Mouse (Mus musculus) neural tube, postnatal 0 days (tissue): Measurements from ENCODE around the gene Gtpbp2. TPM values are rescaled to one million over a fixed set of nuclear protein-coding genes. Genes with fewer than 3 reads are reported as not detected.

Source experiments
- polyA plus RNA-seq: library from polyadenylated mRNA; unstranded; fragments of >200 nt; fragmentation: Nextera tagmentation; extraction: Ambion mirVana; gene quantifications from 2 replicates; pipeline ENCODE4 v1.2.1, GENCODE M21; 2015

Gtpbp2 gene
- polyA plus RNA-seq = 24.7 and 30.6 TPM in 2 replicates

DNA sequence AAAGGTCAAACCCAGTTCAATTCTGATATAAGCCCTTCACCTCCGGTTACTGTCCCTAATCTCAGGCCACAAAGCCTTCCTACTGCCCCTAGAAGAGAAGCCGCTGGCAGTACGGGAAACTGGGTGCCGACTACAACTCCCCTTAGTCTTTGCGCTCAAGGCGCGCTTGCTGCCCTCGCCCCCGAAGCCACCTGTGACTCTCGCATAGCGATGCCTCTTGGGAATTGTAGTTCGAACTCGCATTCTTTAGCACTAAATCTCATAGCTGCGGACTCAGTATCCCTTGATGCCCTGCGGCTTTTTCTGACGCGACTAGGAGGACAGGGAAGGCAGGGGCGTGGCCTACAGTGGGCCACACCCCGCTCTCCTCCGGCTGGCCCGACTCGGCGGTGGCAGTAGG is at the start of gene Gtpbp2:
TSS of gene Gtpbp2 (plus strand) at position 347 of the 400 bp plus-strand sequence.

GRCm38 (mm10) chr17:46143578-46144423 is 17.0 kb upstream of the Gtpbp2 start, which contains the start of gene Rsph9:
Gene Rsph9 (minus strand): TSS chr17:46144216.

GRCm38 (mm10) chr17:46152847-46153782 is 7.7 kb upstream of the Gtpbp2 start, which contains the start of gene Mad2l1bp:
Gene Mad2l1bp (minus strand): TSS chr17:46153553.

GRCm38 (mm10) chr17:46202421-46203071 is 41.7 kb downstream of the Gtpbp2 start, which contains the start of the genes Polh and Xpo5:
Gene Polh (minus strand): TSS chr17:46202645.
Gene Xpo5 (plus strand): TSS chr17:46202782.

Other genes with a start within 250 kb of the Gtpbp2 start
- 4.1 TPM in 2 replicates for gene Vegfa, start 128.7 kb upstream of the Gtpbp2 start, polyA plus RNA-seq
- gene Mrps18a, start 50.0 kb upstream of the Gtpbp2 start, polyA plus RNA-seq = 154 and 170 TPM in 2 replicates
- 68.4 and 71.7 TPM in 2 replicates for gene Rsph9, start 16.8 kb upstream of the Gtpbp2 start, polyA plus RNA-seq
- gene Mad2l1bp, start 7.5 kb upstream of the Gtpbp2 start, polyA plus RNA-seq = 19.2 and 19.4 TPM in 2 replicates
- 5.2 and 5.6 TPM in 2 replicates for gene Polh, start 41.6 kb downstream of the Gtpbp2 start, polyA plus RNA-seq
- 20.0 and 21.7 TPM in 2 replicates for gene Xpo5, start 41.8 kb downstream of the Gtpbp2 start, polyA plus RNA-seq
- gene Polr1c, start 87.0 kb downstream of the Gtpbp2 start, polyA plus RNA-seq = 62.8 and 66.8 TPM in 2 replicates
- gene Yipf3, start 87.0 kb downstream of the Gtpbp2 start, polyA plus RNA-seq = 84.4 and 99.9 TPM in 2 replicates
- gene Lrrc73, start 92.5 kb downstream of the Gtpbp2 start, polyA plus RNA-seq = 24.2 and 26.1 TPM in 2 replicates
- 17.5 and 21.4 TPM in 2 replicates for gene Tjap1, start 122.0 kb downstream of the Gtpbp2 start, polyA plus RNA-seq
- 27.2 and 32.3 TPM in 2 replicates for gene Dlk2, start 136.4 kb downstream of the Gtpbp2 start, polyA plus RNA-seq
- 6.6 and 8.2 TPM in 2 replicates for gene Abcc10, start 167.3 kb downstream of the Gtpbp2 start, polyA plus RNA-seq
- 24.5 and 28.1 TPM in 2 replicates for gene Zfp318, start 222.7 kb downstream of the Gtpbp2 start, polyA plus RNA-seq